In the genomic region with DNA sequence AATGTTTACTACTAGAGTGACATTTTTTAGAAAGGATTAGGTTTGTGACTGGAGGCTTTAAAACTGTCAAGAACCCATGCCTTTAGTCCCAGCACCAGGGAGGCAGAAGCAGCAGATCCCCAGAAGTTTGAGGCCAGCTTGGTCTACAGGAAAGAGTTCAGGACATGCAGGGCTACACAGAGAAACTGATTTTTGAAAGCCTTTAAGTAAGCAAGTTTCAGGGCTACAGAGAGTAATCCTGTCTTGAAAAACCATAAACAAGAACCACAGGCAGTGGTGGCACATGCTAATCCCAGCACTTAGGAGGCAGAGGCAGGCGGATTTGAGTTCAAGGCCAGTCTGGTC, we compare ENCODE assay signal across 8 mouse cellular contexts. TPM values are rescaled to one million over a fixed set of nuclear protein-coding genes. Genes with fewer than 3 reads are reported as not detected.
A peak's percentile ranks its signal among the peaks of the same experiment; 100 is the strongest.
DNase-seq lines count a peak whose midpoint lies in the region; ATAC-seq and TF ChIP-seq lines count a peak whose summit lies in the region.

No protein-coding gene starts in this region.

- H3K4me2 ChIP-seq in kidney, embryonic 15.5 days: no peak overlapping the region
- no peak overlapping the region for H3K4me2 ChIP-seq in hindbrain, embryonic 11.5 days (replicated peaks; ENCODE audit: low read depth, low read length)
- H3K4me2 ChIP-seq in liver, postnatal 0 days (ENCODE audit: low read depth, low read length): no peak overlapping the region

- H3K4me1 ChIP-seq in kidney, embryonic 15.5 days: peaks cover 10% of the 10 kb centered on the region
- H3K4me1 ChIP-seq in hindbrain, embryonic 11.5 days (replicated peaks; ENCODE audit: control insufficient read depth, insufficient read depth, low read length): no peaks in the 10 kb centered on the region
- peaks cover 11% of the 10 kb centered on the region; the same call in 1 of the 2 replicates for H3K4me1 ChIP-seq in liver, postnatal 0 days (ENCODE audit: insufficient read depth)

- peak overlapping the region; percentile 64 for H3K27ac ChIP-seq in kidney, embryonic 15.5 days
- 0 out of 2 replicates have a peak overlapping the region, but pooled peaks have one; percentile 17 for H3K27ac ChIP-seq in hindbrain, embryonic 11.5 days (ENCODE audit: low read depth, low read length)
- H3K27ac ChIP-seq in liver, postnatal 0 days (ENCODE audit: low read depth): 0 out of 2 replicates have a peak overlapping the region, but pooled peaks have one; percentile 13

- TF ChIP-seq EP300 in liver, postnatal 0 days (IDR thresholded peaks at IDR 0.05; ENCODE audit: low read depth): no peak

- H3K9ac ChIP-seq in kidney, embryonic 15.5 days: no peak overlapping the region
- no peak overlapping the region for H3K9ac ChIP-seq in hindbrain, embryonic 11.5 days (ENCODE audit: low read depth, low read length)
- no peak overlapping the region for H3K9ac ChIP-seq in liver, postnatal 0 days (replicated peaks)

- H3K27me3 ChIP-seq in kidney, embryonic 15.5 days: no peaks in the 10 kb centered on the region
- no peaks in the 10 kb centered on the region for H3K27me3 ChIP-seq in hindbrain, embryonic 11.5 days (ENCODE audit: control insufficient read depth, insufficient read depth, low read length)
- no peaks in the 10 kb centered on the region for H3K27me3 ChIP-seq in liver, postnatal 0 days (ENCODE audit: insufficient read depth, low read length)

- no peak for ATAC-seq in kidney, embryonic 15.5 days (replicated peaks; ENCODE audit: low FRiP score)
- no peak for ATAC-seq in hindbrain, embryonic 11.5 days (ENCODE audit: low FRiP score)
- peak; percentile 2; the same call in 1 of the 2 replicates for ATAC-seq in liver, postnatal 0 days
- no peak for ATAC-seq in megakaryocyte progenitor cell, adult 5-6 weeks (replicated peaks; ENCODE audit: poor library complexity)

- no peaks in the 10 kb centered on the region for H3K9me3 ChIP-seq in kidney, embryonic 15.5 days (replicated peaks)
- H3K9me3 ChIP-seq in hindbrain, embryonic 11.5 days (ENCODE audit: control insufficient read depth, low read length): no peaks in the 10 kb centered on the region
- no peaks in the 10 kb centered on the region for H3K9me3 ChIP-seq in liver, postnatal 0 days (ENCODE audit: low read length)

- no peak for TF ChIP-seq CTCF in liver, postnatal 0 days (IDR thresholded peaks at IDR 0.05; ENCODE audit: low read depth)

- no peak overlapping the region for H3K4me3 ChIP-seq in kidney, embryonic 15.5 days (replicated peaks)
- no peak overlapping the region for H3K4me3 ChIP-seq in hindbrain, embryonic 11.5 days (ENCODE audit: low read depth, low read length)
- H3K4me3 ChIP-seq in liver, postnatal 0 days (ENCODE audit: low read depth, low read length): no peak overlapping the region

- H3K36me3 ChIP-seq in kidney, embryonic 15.5 days: peaks cover 51% of the 10 kb centered on the region
- H3K36me3 ChIP-seq in hindbrain, embryonic 11.5 days (ENCODE audit: control insufficient read depth, insufficient read depth, low read length): no peaks in the 10 kb centered on the region
- H3K36me3 ChIP-seq in liver, postnatal 0 days (replicated peaks; ENCODE audit: insufficient read depth, low read length): peaks cover 50% of the 10 kb centered on the region

- 50% methylated on average over 1 of the region's 1 CpGs for WGBS in kidney, embryonic 15.5 days
- WGBS in hindbrain, embryonic 11.5 days: 73% methylated on average over 1 of the region's 1 CpGs
- 64% methylated on average over 1 of the region's 1 CpGs for WGBS in liver, postnatal 0 days (ENCODE audit: insufficient replicate concordance)

- no peak for DNase-seq in kidney, postnatal 25 days
- DNase-seq in R1 (ENCODE audit: low read depth, low spot score): peak; percentile 82
- no peak for DNase-seq in hindbrain, embryonic 11.5 days (ENCODE audit: low spot score)
- DNase-seq in liver, postnatal 0 days: no peak
- DNase-seq in lung, postnatal 10 days: no peak
- DNase-seq in adrenal gland, postnatal 14 days: no peak

RNA-seq across cellular contexts. Expression of gene Zbtb37, which starts 5.7 kb away (rescaled TPM):
- 7.8 and 8.3 TPM in 2 replicates for polyA plus RNA-seq in kidney, embryonic 15.5 days (2015; fragmentation: Nextera tagmentation; extraction: Ambion mirVana)
- 8.6 and 15.1 TPM in 2 replicates for polyA plus RNA-seq in hindbrain, embryonic 11.5 days (2014; fragmentation: Nextera tagmentation; extraction: Ambion mirVana)
- 2.0 and 2.3 TPM in 2 replicates for polyA plus RNA-seq in liver, postnatal 0 days (2015; fragmentation: Nextera tagmentation; extraction: Ambion mirVana)
- total RNA-seq in megakaryocyte progenitor cell, adult 5-6 weeks (2015): 4.8 and 7.1 TPM in 2 replicates
- 3.6 and 6.4 TPM in 2 replicates for total RNA-seq in megakaryocyte progenitor cell, adult 5-6 weeks (2017)
- total RNA-seq in adrenal gland, postnatal 14 days (2021): 12.9 and 14.3 TPM in 2 replicates

RNA-seq across cellular contexts. Expression of gene Dars2, which starts 30.1 kb away (rescaled TPM):
- 35.7 and 38.1 TPM in 2 replicates for polyA plus RNA-seq in kidney, embryonic 15.5 days (2015; fragmentation: Nextera tagmentation; extraction: Ambion mirVana)
- polyA plus RNA-seq in hindbrain, embryonic 11.5 days (2014; fragmentation: Nextera tagmentation; extraction: Ambion mirVana): 43.2 and 51.5 TPM in 2 replicates
- polyA plus RNA-seq in liver, postnatal 0 days (2015; fragmentation: Nextera tagmentation; extraction: Ambion mirVana): 13.8 and 16.2 TPM in 2 replicates
- total RNA-seq in megakaryocyte progenitor cell, adult 5-6 weeks (2015): 38.7 and 40.5 TPM in 2 replicates
- total RNA-seq in megakaryocyte progenitor cell, adult 5-6 weeks (2017): 35.8 and 43.6 TPM in 2 replicates
- 25.3 and 32.9 TPM in 2 replicates for total RNA-seq in adrenal gland, postnatal 14 days (2021)

RNA-seq across cellular contexts. Expression of gene Cenpl, which starts 30.1 kb away (rescaled TPM):
- polyA plus RNA-seq in kidney, embryonic 15.5 days (2015; fragmentation: Nextera tagmentation; extraction: Ambion mirVana): 30.5 and 30.9 TPM in 2 replicates
- polyA plus RNA-seq in hindbrain, embryonic 11.5 days (2014; fragmentation: Nextera tagmentation; extraction: Ambion mirVana): 36.5 and 38.8 TPM in 2 replicates
- polyA plus RNA-seq in liver, postnatal 0 days (2015; fragmentation: Nextera tagmentation; extraction: Ambion mirVana): 19.5 and 20.2 TPM in 2 replicates
- 38.1 and 41.3 TPM in 2 replicates for total RNA-seq in megakaryocyte progenitor cell, adult 5-6 weeks (2015)
- 7.3 and 8.3 TPM in 2 replicates for total RNA-seq in megakaryocyte progenitor cell, adult 5-6 weeks (2017)
- 4.5 and 4.9 TPM in 2 replicates for total RNA-seq in adrenal gland, postnatal 14 days (2021)

Comparison
In these comparisons a context has a peak if more than half of its experiments do, and no peak if none do; other contexts are left out.
1. H3K27ac ChIP-seq: peak in every context shown above with its lines; median percentile 64 in kidney, embryonic 15.5 days; 17 in hindbrain, embryonic 11.5 days; 13 in liver, postnatal 0 days.